11 mouse cellular contexts compared by ENCODE assay signal in the genomic region with DNA sequence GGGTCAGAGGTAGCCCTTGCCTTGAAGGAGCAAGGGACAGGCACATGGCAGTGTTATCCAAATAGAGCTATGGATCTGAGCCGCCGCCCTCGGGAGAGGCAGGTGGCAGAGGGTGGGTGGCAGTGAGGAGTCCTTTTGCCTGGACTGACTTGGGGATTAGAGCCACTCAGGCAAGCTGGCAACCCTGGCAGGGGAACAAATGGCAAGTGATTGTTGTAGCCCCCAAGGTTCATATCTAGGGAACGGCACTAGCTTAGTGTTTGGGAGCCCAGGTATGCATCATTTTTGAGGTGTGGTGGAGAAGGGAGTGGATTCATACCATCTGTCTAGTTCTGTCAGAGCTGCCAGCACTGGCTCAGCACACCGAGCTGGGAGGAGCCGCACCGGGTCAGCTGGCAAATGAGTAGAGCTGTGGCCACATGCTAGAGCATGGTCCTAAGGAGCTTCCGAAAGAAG. TPM values are rescaled to one million over a fixed set of nuclear protein-coding genes. Genes with fewer than 3 reads are reported as not detected.
DNase-seq lines count a peak whose midpoint lies in the region; ATAC-seq lines count a peak whose summit lies in the region.
"Had no signal": no experiment of that assay in that cellular context is flagged by ENCODE, and none has a peak within 500 bp of the region (broad histone marks: within the 10 kb centered on the region; RNA-seq: fewer than 3 reads in every experiment).

No protein-coding gene starts in this region.

- WGBS in kidney, embryonic 15.5 days = 86% methylated on average over 8 of the region's 8 CpGs
- 81% methylated on average over 8 of the region's 8 CpGs for WGBS in intestine, embryonic 15.5 days

- H3K4me3 ChIP-seq in kidney, embryonic 15.5 days (replicated peaks) = no peak overlapping the region
- no peak overlapping the region for H3K4me3 ChIP-seq in intestine, embryonic 15.5 days (replicated peaks)
- H3K4me3 ChIP-seq: limb, embryonic 12.5 days had no signal

- peaks cover 11% of the 10 kb centered on the region for H3K36me3 ChIP-seq in kidney, embryonic 15.5 days
- H3K36me3 ChIP-seq in intestine, embryonic 15.5 days = peaks cover 5% of the 10 kb centered on the region; the same call in 1 of the 2 replicates
- H3K36me3 ChIP-seq: G1E; limb, embryonic 12.5 days had no signal

- peak; percentile 56 for DNase-seq in adrenal gland, postnatal 14 days
- no peak for DNase-seq in adrenal gland, postnatal 36 days
- peak; percentile 31 to 65 for DNase-seq in kidney, postnatal 25 days
- DNase-seq in cerebellum, adult 11-12 months = peak; percentile 90
- DNase-seq in yolk sac, embryonic 10.5 days (ENCODE audit: low spot score) = no peak
- DNase-seq: lung, adult 18-20 months had no signal

- no peaks in the 10 kb centered on the region for H3K9me3 ChIP-seq in kidney, embryonic 15.5 days (replicated peaks)
- H3K9me3 ChIP-seq in intestine, embryonic 15.5 days = no peaks in the 10 kb centered on the region
- H3K9me3 ChIP-seq: G1E; limb, embryonic 12.5 days had no signal

- ATAC-seq in kidney, embryonic 15.5 days (replicated peaks; ENCODE audit: low FRiP score) = no peak
- ATAC-seq in granulocyte monocyte progenitor cell, adult 5-6 weeks (replicated peaks; ENCODE audit: poor library complexity, severe bottlenecking) = peak; percentile 40
- ATAC-seq in intestine, embryonic 15.5 days = no peak

- no peak overlapping the region for H3K9ac ChIP-seq in kidney, embryonic 15.5 days
- no peak overlapping the region for H3K9ac ChIP-seq in intestine, embryonic 15.5 days
- H3K9ac ChIP-seq: limb, embryonic 12.5 days had no signal

- no peak overlapping the region for H3K27ac ChIP-seq in kidney, embryonic 15.5 days
- H3K27ac ChIP-seq in intestine, embryonic 15.5 days = no peak overlapping the region
- H3K27ac ChIP-seq: limb, embryonic 12.5 days had no signal

- no peak overlapping the region for H3K4me2 ChIP-seq in kidney, embryonic 15.5 days
- no peak overlapping the region for H3K4me2 ChIP-seq in intestine, embryonic 15.5 days (replicated peaks)
- H3K4me2 ChIP-seq: limb, embryonic 12.5 days had no signal

- no peaks in the 10 kb centered on the region for H3K27me3 ChIP-seq in kidney, embryonic 15.5 days
- no peaks in the 10 kb centered on the region for H3K27me3 ChIP-seq in intestine, embryonic 15.5 days (replicated peaks)

- H3K4me1 ChIP-seq in kidney, embryonic 15.5 days = peaks cover 16% of the 10 kb centered on the region
- H3K4me1 ChIP-seq in intestine, embryonic 15.5 days (replicated peaks) = peaks cover 17% of the 10 kb centered on the region

RNA-seq across cellular contexts. Expression of a gene that starts 59.8 kb away (rescaled TPM):
- total RNA-seq in adrenal gland, postnatal 14 days (2021) = 12.4 and 13.3 TPM in 2 replicates
- total RNA-seq in adrenal gland, postnatal 36 days (2021) = 10 to 100 TPM; 10.2 to 20.7 TPM
- polyA plus RNA-seq in kidney, embryonic 15.5 days (2015; fragmentation: Nextera tagmentation; extraction: Ambion mirVana) = 3.2 and 3.8 TPM in 2 replicates
- total RNA-seq in granulocyte monocyte progenitor cell, adult 5-6 weeks (2014; fragmentation: Nextera tagmentation) = 11.2 and 14.4 TPM in 2 replicates
- total RNA-seq in granulocyte monocyte progenitor cell, adult 5-6 weeks (2017) = 9.3 and 11.6 TPM in 2 replicates
- 4.8 and 4.9 TPM in 2 replicates for polyA plus RNA-seq in intestine, embryonic 15.5 days (2015; fragmentation: Nextera tagmentation; extraction: Ambion mirVana)

Comparison
In these comparisons a context has a peak if more than half of its experiments do, and no peak if none do; other contexts are left out.
1. DNase-seq: peak in adrenal gland, postnatal 14 days (single experiment), kidney, postnatal 25 days (2 of 2) and cerebellum, adult 11-12 months (single experiment); none in adrenal gland, postnatal 36 days (0 of 2) and yolk sac, embryonic 10.5 days (single experiment).